Mouse (Mus musculus): ENCODE measurements around the gene Plaur. TPM values are rescaled to one million over a fixed set of nuclear protein-coding genes. Genes with fewer than 3 reads are reported as not detected.

Gene Plaur
- 1.3 and 1.5 TPM in 2 replicates for polyA plus RNA-seq (2012; rRNA removed)

DNA sequence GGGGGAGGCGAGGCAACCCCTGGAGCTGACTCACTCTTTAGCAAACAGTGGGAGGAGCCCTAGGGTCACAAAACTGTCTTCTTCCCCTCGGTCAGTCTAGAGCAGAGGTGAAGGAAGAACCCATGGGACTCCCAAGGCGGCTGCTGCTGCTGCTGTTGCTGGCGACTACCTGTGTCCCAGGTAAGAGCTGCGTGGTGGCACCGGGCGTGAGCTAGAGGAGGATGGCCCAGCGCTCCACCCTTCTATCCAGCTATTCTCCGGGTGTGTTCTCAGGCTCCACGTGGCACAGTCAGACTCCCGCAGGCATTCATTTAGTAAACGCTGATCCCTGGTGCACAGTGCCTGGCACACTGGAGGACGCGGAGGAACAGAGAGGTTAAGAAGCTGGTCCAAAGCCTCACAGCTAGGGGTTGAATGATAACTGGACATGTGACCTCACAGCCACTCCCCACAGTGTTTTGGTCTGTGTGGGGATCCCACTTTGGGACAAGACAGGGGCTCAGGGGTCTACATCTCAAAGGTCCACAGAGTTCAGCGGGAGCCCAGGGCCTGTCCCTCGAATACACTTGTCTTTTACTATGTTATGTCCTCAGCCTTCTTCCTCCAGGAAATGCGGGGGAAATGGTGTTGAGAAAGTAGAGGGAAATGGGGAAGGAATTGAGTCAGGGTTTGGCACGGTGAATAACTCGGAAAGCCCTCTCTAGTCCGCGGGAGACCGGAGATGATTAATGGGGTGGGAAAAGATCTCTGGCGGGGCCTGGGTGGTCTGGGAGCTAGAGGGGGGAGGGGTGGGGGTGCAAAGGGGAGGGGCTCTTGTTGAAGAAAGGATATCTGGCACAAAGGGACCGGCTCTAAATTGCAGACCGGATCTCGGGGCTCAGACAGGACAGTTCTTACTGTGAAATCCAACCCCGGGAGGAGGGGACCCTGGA is at the start of gene Plaur:
Gene Plaur, plus strand, starts transcription at position 97 of the 932 bp plus-strand sequence.
- Histone ChIP-seq H3K4me1 (ENCODE audit: control insufficient read depth, insufficient read depth, low read length) (no peaks in the 10 kb centered on the region), H3K27ac (ENCODE audit: insufficient read depth, low read length) (no peak within 1 kb of the TSS), H3K4me3 (ENCODE audit: insufficient read depth, low read length) (no peak within 1 kb of the TSS)
- TF ChIP-seq POLR2A (IDR thresholded peaks at IDR 0.05; ENCODE audit: extremely low read depth, insufficient read depth, low read length) (no peak), CTCF (IDR thresholded peaks at IDR 0.05; ENCODE audit: extremely low read depth, insufficient read depth, low read length) (no peak)

DNA sequence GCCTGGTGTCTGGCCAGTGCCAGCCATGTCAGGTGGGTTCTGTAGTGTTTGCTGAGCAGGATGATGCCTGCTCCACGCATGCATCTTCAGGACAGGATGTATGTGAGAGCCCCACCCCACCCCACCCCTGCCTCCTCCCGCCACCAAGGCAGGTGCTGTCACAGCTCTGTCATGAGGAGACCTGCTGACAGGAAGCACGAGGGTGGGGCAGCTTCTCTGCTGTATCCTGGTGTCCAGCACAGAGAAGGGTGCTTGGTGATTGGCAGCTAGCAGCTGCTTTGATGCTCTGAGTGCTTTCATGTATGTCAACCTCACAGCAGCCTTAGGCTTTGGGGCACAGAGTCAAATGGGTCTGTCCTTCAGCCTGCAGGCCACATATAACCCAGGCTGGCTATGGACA is 48.7 kb upstream of the Plaur start:
- H3K27ac ChIP-seq (ENCODE audit: insufficient read depth, low read length), result no peak overlapping the region
- no peak for TF ChIP-seq CTCF (IDR thresholded peaks at IDR 0.05; ENCODE audit: extremely low read depth, insufficient read depth, low read length)
- no peak for TF ChIP-seq POLR2A (IDR thresholded peaks at IDR 0.05; ENCODE audit: extremely low read depth, insufficient read depth, low read length)
- H3K4me1 ChIP-seq (ENCODE audit: control insufficient read depth, insufficient read depth, low read length), result no peaks in the 10 kb centered on the region
- no peak overlapping the region for H3K4me3 ChIP-seq (ENCODE audit: insufficient read depth, low read length)

- no peak overlapping the region for H3K4me3 ChIP-seq (ENCODE audit: insufficient read depth, low read length)
Measured at GRCm38 (mm10) chr7:24415261-24415660, 47.0 kb upstream of the Plaur start.

DNA sequence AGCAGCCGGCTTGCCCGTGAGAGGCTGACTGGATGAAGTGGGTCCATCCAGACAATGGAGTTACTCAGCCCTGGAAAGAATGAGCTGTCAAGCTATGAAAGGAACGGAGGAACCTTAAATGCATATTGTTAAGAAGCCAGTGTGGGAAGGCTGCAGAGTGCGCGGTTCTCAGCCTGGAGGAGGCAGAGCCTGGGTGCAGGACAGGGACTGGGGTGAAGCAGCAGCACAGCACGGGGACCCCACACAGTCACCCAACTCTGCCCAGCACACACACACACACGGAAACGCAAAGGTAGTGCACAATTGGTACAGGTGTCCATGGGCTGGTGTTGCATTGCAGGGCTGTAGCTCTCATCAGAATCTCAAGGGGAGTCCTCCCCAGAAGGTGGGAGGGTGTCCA is 42.7 kb upstream of the Plaur start:
- Histone ChIP-seq H3K27ac (ENCODE audit: insufficient read depth, low read length) (no peak overlapping the region), H3K4me1 (ENCODE audit: control insufficient read depth, insufficient read depth, low read length) (peaks cover 2% of the 10 kb centered on the region; the same call in 1 of the 2 replicates), H3K4me3 (ENCODE audit: insufficient read depth, low read length) (no peak overlapping the region)
- TF ChIP-seq POLR2A (IDR thresholded peaks at IDR 0.05; ENCODE audit: extremely low read depth, insufficient read depth, low read length) (no peak), CTCF (IDR thresholded peaks at IDR 0.05; ENCODE audit: extremely low read depth, insufficient read depth, low read length) (no peak)

More at GRCm38 (mm10) chr7:24415261-24415660, 47.0 kb upstream of the Plaur start:
- Histone ChIP-seq H3K4me1 (ENCODE audit: control insufficient read depth, insufficient read depth, low read length) (peaks cover 2% of the 10 kb centered on the region; the same call in 1 of the 2 replicates), H3K27ac (ENCODE audit: insufficient read depth, low read length) (no peak overlapping the region)
- no peak for TF ChIP-seq CTCF (IDR thresholded peaks at IDR 0.05; ENCODE audit: extremely low read depth, insufficient read depth, low read length)
- no peak for TF ChIP-seq POLR2A (IDR thresholded peaks at IDR 0.05; ENCODE audit: extremely low read depth, insufficient read depth, low read length)

DNA sequence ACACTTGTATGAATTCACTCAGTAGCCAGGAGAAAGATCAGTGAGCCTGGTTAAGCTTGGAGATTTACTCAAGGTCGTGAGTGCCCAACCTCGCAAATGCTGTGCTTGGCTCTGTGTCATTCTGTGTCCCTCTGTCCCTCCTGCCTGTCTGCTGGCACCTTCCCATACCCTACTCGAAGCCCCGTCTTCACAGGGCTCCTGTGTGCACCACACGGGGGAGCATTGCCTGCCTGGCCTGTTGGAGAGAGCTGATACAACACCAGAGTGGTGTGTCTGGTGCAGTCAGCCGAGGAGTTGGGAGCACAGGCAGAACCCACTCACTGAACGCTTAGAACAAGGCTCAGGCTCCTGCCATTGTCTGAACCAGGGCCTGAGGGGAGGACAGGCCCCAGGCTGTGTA is 40.6 kb upstream of the Plaur start:
- no peak overlapping the region for H3K27ac ChIP-seq (ENCODE audit: insufficient read depth, low read length)
- no peak overlapping the region for H3K4me3 ChIP-seq (ENCODE audit: insufficient read depth, low read length)
- TF ChIP-seq POLR2A (IDR thresholded peaks at IDR 0.05; ENCODE audit: extremely low read depth, insufficient read depth, low read length) (no peak), CTCF (IDR thresholded peaks at IDR 0.05; ENCODE audit: extremely low read depth, insufficient read depth, low read length) (0 out of 2 replicates have a peak, but pooled peaks have one; percentile 12)
- H3K4me1 ChIP-seq (ENCODE audit: control insufficient read depth, insufficient read depth, low read length), result peaks cover 2% of the 10 kb centered on the region; the same call in 1 of the 2 replicates

DNA sequence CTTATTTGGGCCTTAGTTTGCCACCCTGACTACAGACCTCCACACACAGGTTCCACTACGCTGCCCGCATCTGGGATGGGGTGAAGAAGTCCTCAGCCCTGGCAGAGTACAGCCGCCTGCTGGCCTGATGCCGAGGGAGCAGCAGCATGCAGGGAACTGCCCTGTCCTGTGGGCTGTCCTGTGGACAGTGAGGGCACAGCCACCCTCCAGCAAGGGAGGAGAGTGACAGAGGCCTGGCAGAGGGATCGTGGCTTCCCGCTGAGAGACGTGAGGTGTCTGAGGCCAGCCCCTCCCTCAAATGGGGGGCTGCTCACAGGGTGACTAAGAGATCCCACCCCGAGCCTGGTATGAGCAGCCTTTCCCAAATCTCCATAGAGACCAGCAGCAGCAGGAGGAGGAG is 40.0 kb upstream of the Plaur start:
- TF ChIP-seq CTCF (IDR thresholded peaks at IDR 0.05; ENCODE audit: extremely low read depth, insufficient read depth, low read length), result no peak
- TF ChIP-seq POLR2A (IDR thresholded peaks at IDR 0.05; ENCODE audit: extremely low read depth, insufficient read depth, low read length), result no peak
- H3K4me3 ChIP-seq (ENCODE audit: insufficient read depth, low read length), result no peak overlapping the region
- no peak overlapping the region for H3K27ac ChIP-seq (ENCODE audit: insufficient read depth, low read length)
- peaks cover 2% of the 10 kb centered on the region; the same call in 1 of the 2 replicates for H3K4me1 ChIP-seq (ENCODE audit: control insufficient read depth, insufficient read depth, low read length)

GRCm38 (mm10) chr7:24423107-24423763 is 39.0 kb upstream of the Plaur start:
- no peak overlapping the region for H3K4me3 ChIP-seq (ENCODE audit: insufficient read depth, low read length)
- H3K27ac ChIP-seq (ENCODE audit: insufficient read depth, low read length), result no peak overlapping the region
- H3K4me1 ChIP-seq (ENCODE audit: control insufficient read depth, insufficient read depth, low read length), result peaks cover 2% of the 10 kb centered on the region; the same call in 1 of the 2 replicates
- no peak for TF ChIP-seq POLR2A (IDR thresholded peaks at IDR 0.05; ENCODE audit: extremely low read depth, insufficient read depth, low read length)
- TF ChIP-seq CTCF (IDR thresholded peaks at IDR 0.05; ENCODE audit: extremely low read depth, insufficient read depth, low read length), result no peak

- H3K27ac ChIP-seq (ENCODE audit: insufficient read depth, low read length), result no peak overlapping the region
- TF ChIP-seq POLR2A (IDR thresholded peaks at IDR 0.05; ENCODE audit: extremely low read depth, insufficient read depth, low read length) (no peak), CTCF (IDR thresholded peaks at IDR 0.05; ENCODE audit: extremely low read depth, insufficient read depth, low read length) (no peak)
Measured at GRCm38 (mm10) chr7:24423956-24424732, 38.1 kb upstream of the Plaur start.

DNA sequence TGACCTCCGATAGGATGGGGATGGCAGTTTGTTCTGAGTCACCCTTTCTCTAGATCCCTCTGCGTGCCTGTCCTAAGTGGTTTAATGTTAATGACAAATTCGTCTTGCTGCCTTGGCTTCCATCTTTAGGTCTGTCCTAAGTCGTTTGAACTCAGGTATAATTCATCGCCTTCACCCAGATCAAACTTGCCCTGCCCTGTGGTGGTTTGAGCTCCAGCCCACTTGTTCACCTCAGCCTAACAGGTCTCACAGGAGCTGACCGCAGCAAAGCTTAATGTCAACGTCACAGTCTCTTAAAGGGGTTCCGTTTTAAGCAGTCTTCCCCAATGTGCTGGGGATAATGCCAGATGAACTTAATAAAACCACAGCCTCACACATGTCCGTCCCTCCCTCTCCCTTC is 36.4 kb upstream of the Plaur start:
- TF ChIP-seq CTCF (IDR thresholded peaks at IDR 0.05; ENCODE audit: extremely low read depth, insufficient read depth, low read length) (no peak), POLR2A (IDR thresholded peaks at IDR 0.05; ENCODE audit: extremely low read depth, insufficient read depth, low read length) (no peak)
- no peak overlapping the region for H3K27ac ChIP-seq (ENCODE audit: insufficient read depth, low read length)
- H3K4me3 ChIP-seq (ENCODE audit: insufficient read depth, low read length), result no peak overlapping the region
- H3K4me1 ChIP-seq (ENCODE audit: control insufficient read depth, insufficient read depth, low read length), result no peaks in the 10 kb centered on the region

More at GRCm38 (mm10) chr7:24423956-24424732, 38.1 kb upstream of the Plaur start:
- Histone ChIP-seq H3K4me3 (ENCODE audit: insufficient read depth, low read length) (no peak overlapping the region), H3K4me1 (ENCODE audit: control insufficient read depth, insufficient read depth, low read length) (peaks cover 2% of the 10 kb centered on the region; the same call in 1 of the 2 replicates)
